Mouse (Mus musculus) embryo, embryonic 11.5 days (tissue): Measurements from ENCODE around the gene Ube2j1.
"Not testable (repeated sequence)": the region's sequence is repeated elsewhere in the genome, so short reads cannot be mapped to it uniquely, and the experiment has no call there.

ENCODE experiments used
- DNase-seq: peaks from one replicate; pipeline ENCODE4 v3.0.0-alpha.2; 2012; ENCODE audit warnings: low read depth, low spot score

Ube2j1 gene

DNA sequence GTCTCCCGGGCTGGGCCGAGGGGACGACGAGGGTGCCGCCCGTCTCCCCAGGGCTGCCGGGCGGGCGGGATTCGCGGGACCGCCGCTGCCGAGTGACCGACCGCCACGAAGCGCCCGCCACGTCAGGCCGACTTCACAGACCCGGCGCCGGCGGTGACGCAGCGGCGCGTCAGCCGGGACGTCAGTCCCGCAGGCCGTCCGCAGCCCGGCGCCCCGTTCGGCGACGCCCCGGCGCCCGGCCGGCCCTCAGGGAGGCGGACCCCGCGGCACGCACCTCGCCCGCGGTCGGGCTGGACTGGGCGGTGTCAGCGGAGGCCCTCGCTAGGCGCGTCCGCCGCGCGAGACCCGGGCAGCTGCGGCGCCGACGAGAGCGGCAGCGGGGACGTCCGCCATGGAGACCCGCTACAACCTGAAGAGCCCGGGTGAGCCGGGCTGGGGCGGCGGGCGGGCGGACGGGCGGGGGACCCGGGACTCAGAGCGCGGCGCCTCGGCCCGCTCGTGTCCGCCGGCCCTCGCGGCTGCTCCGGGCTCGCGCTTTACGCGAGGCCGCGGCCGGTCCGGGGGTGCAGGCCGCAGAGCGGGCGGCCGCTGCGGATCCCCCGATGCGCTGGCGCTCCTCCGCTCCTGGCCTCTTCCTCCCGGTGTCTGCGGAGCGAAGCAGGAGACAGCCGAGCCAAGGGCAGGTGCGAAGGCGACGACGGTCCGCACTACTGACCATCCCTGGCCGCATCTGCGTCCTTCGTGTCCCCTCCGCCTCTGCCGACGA is at the start of gene Ube2j1:
Ube2j1 (plus strand) TSS at position 222 of the 766 bp plus-strand sequence.
- DNase-seq = peak; percentile 79

DNA sequence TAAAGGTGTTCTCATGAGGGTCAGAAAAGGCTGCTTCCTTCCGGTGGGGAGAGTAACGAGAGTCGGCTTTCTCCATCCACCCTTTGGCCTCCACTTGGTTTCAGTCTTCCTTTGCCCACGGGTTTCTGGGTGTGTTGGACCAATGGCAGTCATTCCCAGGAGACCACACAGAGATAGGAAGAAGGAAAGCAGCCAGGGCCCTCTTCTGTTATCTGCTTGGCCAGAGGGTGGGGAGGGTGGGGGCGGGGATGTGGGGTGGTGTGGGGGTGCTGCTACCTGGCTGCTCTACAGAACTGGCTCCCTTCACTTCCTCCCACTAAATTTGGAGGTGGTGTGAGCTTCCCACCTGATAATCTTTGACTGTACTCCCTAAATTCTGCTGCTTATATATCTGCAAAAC is 49.6 kb upstream of the Ube2j1 start:
- no peak for DNase-seq

DNA sequence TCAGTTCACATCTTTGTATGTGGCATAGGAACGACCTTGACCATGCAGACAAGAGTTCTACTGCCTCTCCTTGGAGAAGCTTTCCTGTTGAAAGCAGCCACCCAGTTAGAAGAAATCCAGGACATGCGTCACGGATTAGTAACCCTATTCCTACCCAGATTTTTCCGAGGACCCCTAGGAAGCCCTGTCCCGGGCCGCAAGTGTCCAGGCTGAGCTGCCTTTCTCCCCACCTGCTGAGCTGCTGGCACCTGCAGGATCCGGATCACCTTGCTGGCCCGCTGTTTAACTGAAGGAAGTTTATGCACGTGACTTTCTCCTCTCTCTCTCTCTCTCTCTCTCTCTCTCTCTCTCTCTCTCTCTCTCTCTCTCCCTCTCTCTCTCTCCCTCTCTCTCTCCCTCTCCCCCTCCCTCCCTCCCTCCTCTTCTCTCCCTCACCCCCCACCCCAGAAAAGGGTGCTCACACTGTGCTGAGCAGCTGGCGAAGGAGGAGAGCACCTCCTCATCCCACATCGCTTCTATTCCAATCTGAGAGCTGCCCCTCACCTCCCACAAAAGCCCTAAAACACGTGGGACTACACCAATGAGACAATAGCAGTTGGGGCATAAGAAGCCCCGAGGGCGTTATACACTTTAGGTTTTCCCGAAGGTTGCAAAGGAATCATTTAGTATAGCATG is 49.0 kb upstream of the Ube2j1 start:
- DNase-seq = no peak

DNA sequence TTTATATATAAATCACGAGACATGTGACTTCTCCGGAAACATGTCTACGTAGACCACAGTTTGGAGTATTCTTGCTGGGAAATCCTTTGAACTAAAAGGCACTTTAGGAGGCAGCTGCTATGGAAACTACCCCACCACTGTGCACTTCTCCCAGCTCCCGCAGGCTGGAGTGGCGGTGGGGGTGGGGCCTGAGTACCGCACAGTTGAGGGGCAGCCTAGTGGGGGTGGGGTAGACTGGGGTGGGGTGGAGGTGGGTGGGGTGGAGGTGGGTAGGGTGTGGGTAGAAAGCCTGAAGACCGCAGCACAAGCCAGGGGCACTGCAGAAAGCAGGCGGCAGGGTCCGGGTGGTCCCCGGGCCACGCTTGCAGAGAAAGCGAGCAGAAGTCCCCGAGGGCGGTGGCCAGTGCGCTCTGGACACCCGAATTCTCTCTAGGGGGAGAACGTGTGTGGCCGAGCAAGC is 48.5 kb upstream of the Ube2j1 start, which contains the start of gene Rragd:
Rragd (plus strand) TSS at position 322 of the 460 bp plus-strand sequence.
- DNase-seq = no peak

DNA sequence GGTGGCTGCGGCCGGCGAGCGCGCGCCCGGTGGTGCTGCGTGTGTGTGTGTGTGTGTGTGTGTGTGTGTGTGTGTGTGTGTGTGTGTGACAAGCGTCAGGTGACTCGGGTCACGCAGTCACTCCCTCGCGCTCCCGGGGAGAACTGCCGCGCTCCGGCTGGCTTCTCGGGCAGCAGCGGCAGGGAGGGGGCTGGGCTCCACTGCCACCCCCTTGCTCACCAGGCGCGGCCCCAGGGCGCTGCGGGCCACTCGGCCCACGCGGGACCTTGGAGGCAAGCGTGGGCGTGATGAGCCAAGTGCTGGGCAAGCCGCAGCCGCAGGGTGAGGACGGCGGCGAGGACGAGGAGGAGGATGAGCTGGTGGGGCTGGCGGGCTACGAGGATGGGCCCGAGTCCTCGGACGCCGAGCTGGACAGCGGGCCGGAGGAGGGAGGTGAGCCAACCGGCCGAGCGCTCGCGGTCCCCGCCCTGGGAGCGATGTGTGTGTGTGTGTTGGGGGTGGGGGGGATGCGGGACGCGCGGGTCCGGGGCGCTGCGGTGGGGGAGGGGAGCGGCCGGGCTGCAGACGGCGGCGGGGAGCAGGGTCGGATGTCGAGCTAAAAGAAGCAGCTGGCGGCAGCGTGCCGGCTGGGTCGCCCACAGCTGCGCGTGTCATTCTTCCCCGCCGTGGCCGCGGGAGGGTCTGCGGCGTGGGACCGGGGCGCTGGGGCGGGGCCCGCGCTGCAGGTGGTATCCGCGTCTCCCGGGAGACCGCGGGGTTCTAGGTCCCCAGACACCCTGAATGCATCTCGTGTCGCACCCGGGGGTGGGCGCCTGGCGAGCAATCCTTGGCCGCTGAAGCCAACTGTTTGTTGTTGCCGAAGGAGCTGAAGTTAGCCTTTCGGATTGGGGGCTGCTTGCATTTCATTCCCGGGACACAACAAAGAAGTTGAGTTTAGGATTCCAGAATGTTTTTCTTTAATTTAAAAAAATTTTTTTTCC is 47.8 kb upstream of the Ube2j1 start:
- DNase-seq = peak; percentile 44

DNA sequence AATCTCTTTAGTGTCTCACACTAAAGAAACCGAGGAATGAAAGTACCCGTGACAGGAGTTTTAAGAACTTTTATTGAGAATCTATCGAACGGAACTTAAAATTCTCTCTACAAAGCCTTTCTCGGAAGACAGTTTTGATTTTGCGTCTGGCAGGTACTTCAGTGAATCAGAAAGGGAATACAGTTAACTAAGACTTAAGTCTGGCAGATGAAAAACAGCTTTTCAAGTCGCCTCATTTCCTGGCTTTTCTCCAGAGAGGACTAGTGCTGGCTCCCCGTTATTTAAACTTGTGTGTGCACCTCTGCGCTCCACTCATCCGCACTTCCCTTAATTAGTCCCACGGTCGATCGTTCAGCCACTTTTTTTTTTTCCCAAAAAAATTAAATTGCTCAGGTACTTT is 47.0 kb upstream of the Ube2j1 start:
- no peak for DNase-seq

DNA sequence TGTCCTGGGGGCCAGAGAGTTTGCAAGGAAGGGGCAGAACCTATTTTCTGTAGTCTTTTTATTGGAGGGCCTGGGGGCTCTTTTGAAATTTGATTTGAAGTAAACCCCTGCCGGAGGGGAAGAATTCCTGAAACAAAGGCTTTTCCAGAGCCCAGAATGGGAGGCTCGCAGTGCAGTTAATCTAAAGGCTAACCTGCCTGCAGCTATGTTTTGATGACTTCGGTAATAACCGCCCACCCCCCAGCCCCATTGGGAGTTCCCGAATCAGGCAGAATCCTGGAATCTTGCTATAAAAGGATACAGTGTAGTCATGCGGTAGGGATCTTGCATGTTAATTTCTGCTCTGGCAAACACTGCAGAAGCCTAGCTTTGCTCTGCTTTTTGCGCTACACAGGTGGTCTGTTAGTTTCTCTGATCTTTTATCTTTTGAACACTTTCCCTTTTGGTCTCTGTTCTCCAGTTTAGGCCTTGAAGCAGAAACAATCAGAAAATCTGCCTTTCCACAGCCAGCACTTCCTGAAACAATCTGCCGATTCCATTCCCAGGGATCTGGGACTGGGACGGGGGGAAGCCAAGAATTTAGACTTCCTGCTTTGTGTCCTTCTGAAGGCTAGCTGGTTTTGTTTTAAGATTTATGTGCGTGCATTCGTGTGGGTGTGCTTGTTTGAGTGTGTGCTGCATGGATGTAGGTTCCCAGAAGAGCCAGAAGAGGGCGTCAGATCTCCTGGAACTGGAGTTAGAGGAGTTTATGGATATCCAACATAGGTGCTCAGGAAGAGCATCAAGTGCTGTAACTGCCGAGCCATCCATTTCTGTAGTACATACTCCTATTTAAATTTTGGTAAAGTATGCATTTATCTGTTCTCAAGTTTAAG is 46.2 kb upstream of the Ube2j1 start:
- no peak for DNase-seq

DNA sequence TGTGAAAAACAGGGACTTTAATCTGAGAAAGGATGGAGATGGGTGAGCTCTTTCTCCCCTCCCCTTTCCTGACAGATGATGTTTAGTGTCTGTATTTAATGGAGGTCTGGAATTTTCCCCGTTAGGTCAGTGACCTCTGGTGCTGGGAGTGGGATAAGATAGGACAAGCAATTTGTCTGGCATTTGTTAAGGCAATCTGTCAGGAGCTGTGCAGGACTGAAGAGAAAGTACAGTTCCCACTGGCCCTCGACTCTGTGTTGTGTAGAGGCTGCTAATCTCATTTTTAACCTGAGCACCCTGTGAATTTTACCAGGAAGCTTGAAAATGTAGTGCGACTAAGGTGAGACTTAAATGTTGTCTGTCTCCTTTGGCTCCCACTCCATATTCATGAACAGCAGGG is 45.5 kb upstream of the Ube2j1 start:
- no peak for DNase-seq

DNA sequence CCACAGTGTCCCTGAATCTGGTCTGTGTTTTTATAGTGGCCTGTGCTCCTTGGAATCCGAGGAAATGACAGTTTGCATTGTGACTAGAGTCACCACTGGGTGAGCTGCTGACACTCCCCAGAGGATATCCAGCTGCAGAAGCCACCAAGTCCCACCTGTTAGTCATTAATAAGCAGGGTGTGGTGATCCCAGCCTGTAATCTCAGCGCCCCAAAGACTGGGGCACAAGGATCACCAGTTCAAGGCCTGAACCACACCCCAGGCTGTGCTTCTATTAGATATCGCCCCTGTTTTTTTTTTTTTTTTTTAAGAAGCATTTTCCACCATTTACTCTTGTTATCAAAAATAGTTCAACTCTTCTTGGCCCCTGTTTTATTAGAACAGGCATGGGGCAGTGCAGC is 44.2 kb upstream of the Ube2j1 start:
- DNase-seq = no peak

DNA sequence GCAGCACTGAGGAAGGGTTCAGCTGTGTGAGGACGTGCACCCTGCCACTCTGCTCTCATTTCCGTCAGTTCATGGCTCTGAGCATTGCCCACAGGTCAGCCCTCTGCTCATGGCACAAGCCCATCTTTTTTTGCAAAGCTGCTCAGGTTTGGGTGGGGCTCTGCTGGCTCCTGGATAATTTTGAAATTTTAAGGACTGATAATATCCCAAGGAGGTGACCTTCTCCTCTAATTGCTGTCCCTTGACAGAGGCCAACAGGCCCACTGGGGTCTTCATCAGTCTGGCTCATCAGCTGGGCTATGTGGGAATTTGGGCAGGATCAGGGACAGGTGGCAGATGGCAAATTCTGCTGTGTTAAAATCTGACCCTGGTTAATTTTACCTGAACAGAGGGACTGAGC is 41.9 kb upstream of the Ube2j1 start:
- DNase-seq = no peak

DNA sequence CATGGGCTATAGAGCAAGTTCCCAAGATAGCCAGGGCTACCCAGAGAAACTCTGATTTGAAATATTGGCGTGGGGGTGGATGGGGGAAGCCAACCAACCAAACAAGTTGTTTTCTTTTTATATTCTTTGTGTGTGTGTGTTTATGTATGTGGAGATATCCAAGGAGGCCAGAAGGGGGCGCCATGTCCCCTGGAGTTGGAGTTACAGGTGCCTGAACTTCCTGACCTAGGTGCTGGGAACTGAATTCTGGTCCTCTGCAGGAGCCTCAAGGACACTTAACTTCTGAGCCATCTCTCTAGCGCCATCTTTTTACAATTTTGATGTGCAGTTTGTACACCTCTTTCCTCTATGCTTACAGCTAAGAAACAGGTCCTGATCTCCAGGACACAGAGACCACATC is 37.0 kb upstream of the Ube2j1 start:
- DNase-seq = no peak

DNA sequence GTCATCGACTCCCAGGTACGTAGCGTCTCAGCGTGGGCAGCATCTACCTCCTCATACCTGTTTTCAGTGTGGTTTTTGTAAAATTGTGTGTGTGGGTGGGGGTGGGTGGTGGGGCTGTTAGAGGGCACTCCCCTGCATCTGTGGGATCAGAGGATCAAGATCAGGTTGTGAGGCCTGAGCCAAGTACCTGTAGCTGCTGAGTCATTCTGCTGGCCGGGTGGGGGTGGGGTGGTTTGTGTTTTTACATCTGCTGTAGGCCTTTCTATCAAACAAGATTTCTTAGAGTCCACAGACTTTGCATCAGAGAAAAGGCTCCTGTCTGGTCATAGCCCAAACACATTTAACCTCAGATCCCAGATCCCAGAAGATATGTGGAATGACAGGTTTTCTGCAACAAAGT is 35.1 kb upstream of the Ube2j1 start:
- DNase-seq = no peak

DNA sequence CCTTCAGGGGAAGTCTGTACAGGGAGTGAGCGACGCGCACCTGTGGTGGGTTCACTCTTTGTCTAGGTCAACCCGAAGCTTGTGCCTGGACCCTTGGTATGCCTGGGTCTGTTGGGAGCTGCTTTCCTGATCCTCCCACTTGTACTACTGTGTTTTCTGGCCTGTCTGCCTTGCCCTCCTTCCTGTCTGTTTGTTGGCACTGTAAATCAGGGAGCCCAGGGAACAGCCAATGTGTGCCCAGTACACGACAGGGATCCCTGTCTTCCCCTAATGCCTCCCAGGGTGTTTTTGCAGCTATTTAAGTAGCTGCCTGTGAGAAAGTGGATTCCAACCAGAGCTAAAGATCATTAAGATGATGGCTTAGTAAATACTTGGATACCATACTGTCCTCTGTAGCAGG is 33.6 kb upstream of the Ube2j1 start:
- DNase-seq = no peak

DNA sequence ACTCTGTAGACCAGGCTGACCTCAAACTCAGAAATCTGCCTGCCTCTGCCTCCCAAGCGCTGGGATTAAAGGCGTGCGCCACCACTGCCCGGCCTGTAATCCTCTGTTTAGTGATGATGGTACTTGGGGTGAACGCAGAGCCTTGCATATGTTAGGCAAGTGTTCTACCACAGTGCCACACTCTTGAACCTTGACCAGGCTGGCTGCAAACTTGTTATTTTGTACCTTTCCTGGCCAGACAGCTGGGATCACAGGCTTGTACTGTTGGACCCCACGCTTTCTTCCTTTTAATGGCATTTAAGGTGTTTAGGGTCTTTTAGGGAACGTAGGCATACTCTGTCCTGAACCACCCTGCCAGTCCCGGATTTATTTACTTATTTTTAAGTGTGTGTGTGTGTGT is 32.2 kb upstream of the Ube2j1 start:
- no peak for DNase-seq

DNA sequence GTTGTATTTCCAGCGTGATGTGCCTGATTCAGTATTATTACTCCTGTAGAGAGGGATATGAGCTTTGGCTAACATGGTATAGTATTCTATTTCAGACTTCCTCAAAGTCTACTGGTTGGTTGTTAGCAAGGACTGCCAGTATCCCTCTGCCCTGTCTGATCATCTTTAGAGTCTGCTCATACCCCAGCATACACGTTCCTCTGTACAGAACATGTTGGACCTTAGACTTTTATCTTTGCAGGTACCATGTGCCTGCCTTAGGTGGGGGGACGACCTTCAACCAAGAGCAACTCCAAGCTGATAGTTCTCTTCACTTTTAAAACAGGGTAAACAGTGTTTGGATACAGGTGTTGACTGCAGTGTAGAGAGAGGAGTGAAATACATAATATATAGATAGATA is 29.1 kb upstream of the Ube2j1 start:
- DNase-seq = no peak

DNA sequence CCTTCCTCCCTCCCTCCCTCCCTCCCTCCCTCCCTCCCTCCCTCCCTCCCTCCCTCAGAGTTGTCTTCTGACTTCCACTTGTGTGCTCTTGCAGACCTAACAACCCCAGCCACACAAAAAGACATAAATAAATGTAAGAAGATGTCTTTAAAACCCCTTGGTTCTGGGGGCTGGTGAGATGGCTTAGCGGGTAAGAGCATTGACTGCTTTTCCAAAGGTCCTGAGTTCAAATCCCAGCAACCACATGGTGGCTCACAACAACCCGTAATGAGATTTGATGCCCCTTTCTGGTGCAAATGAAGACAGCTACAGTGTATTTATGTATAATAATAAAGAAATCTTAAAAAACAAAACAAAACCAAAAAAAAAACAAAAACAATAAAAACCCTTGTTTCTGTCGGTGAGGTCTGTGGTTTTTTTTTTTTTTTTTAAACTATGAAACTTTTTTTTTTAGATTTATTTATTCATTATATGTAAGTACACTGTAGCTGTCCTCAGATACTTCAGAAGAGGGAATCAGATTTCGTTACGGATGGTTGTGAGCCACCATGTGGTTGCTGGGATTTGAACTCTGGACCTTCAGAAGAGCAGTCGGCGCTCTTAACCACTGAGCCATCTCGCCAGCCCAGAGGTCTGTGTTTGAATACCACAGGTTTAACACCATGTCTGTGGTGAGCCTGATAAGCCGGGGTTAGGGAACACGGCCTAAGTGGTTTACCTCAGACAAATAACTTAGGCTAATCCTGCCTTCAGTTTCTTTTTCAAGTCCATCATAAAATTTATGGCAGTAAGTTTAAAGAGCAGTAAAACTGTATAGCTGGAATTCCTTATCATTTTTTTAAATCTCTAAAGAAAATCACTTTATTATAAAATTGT is 25.4 kb upstream of the Ube2j1 start:
- DNase-seq = not testable (repeated sequence)

DNA sequence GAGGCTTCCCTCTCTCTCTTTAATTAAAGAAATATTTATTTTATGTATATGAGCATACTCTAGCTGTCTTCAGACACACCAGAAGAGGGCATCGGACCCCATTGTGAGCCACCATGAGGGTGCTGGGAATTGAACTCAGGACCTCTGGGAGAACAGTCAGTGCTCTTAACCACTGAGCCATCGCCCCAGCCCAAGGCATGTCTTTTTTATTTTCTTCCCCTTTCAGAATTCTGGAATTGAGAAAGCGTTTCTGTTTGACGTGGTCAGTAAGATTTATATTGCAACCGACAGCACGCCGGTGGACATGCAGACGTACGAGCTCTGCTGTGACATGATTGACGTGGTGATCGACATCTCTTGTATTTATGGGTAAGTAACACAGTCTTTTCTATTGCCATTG is 24.4 kb upstream of the Ube2j1 start:
- no peak for DNase-seq

DNA sequence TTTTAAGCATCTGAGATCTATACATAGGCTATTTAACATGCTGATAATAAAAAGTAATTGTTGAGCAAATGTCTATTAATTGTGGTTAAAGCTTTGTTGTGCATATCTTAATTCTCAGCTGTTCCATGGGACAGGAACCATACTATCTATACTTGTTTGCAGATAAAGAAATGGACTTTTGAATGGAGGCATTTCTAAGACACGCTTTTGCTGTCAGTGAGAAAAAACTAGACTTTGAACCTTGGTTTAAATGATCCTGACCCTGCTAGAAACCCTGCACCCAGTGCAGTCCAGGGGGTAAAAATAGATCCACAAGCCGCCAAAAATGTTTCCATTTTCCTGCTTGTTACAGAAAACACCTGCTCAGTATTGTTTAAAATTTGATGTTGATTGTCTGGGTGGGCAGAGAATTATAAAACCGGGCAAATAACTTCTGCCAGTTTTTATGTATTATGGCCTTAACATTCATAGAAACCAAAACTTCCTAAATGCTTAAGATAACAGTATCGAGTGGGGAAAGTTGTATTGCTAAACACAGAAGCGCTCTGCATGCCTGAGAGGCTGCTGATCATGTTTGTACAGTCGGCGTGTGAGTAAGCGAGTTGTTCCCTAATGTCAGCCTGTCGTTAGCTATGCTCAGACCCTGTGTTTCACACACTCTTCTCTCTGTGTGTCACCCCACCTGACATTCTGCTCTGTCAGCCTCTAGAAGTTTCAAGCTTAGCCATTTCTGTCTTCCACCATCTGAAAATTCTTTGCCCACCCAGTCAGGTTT is 23.6 kb upstream of the Ube2j1 start:
- no peak for DNase-seq

DNA sequence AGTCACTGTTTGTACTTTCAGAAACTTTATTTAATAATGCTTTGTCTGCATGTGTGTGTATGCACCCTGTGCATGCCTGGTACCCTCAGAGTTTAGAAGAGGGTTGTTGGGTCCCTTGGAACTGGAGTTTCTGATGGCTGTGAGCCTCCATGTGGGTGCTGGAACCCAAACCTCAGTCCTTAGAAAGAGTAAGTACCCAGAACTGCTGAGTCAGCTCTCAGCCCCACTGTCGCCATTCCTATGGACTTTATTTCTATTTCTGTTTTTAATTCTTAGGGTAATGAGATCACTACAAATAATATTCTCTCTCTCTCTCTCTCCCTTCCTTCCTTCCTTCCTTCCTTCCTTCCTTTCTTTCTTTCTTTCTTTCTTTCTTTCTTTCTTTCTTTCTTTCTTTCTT is 21.1 kb upstream of the Ube2j1 start:
- no peak for DNase-seq
